Mouse (Mus musculus): ENCODE measurements around the gene Ptprq. TPM values are rescaled to one million over a fixed set of nuclear protein-coding genes. Genes with fewer than 3 reads are reported as not detected.

Ptprq gene
- polyA plus RNA-seq (2012), result not detected in 2 replicates

GRCm38 (mm10) chr10:107719806-107720205 lies at the start of gene Ptprq:
Gene Ptprq (minus strand): TSS chr10:107720051.
- Histone ChIP-seq H3K36me3 (ENCODE audit: control insufficient read depth) (no peaks in the 10 kb centered on the region), H3K27me3 (ENCODE audit: control insufficient read depth) (no peaks in the 10 kb centered on the region), H3K4me3 (replicated peaks) (no peak within 1 kb of the TSS), H3K4me1 (ENCODE audit: control insufficient read depth) (no peaks in the 10 kb centered on the region), H3K9me3 (ENCODE audit: control insufficient read depth, low read length) (peaks cover 2% of the 10 kb centered on the region; the same call in 1 of the 2 replicates)
- TF ChIP-seq GATA1 (IDR thresholded peaks at IDR 0.05; ENCODE audit: low read length) (no peak), TAL1 (IDR thresholded peaks at IDR 0.05; ENCODE audit: low read length) (no peak)

DNA sequence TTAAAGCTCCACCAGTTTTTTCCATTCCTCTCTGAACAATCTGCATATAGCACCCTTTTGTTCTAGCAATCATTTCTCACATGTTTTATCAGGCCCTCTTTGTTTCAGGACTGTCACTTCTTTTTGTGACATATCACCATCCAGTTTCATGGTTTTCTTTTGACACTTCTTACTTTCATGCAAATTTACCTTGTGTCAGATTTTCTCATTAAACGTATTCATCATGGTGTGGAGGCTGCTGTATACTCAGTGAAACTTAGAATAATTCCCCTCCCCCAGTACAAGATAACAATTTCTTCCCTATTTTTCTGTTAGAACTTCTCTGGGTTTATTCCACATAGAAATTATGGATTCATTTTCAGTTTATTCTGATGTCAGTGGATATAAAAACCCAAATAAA lies 39.8 kb upstream of the Ptprq start:
- Histone ChIP-seq H3K36me3 (ENCODE audit: control insufficient read depth) (no peaks in the 10 kb centered on the region), H3K4me3 (replicated peaks) (no peak overlapping the region), H3K9me3 (ENCODE audit: control insufficient read depth, low read length) (peaks cover 4% of the 10 kb centered on the region; the same call in 1 of the 2 replicates), H3K4me1 (ENCODE audit: control insufficient read depth) (no peaks in the 10 kb centered on the region), H3K27me3 (ENCODE audit: control insufficient read depth) (no peaks in the 10 kb centered on the region)
- no peak for TF ChIP-seq GATA1 (IDR thresholded peaks at IDR 0.05; ENCODE audit: low read length)
- TF ChIP-seq TAL1 (IDR thresholded peaks at IDR 0.05; ENCODE audit: low read length), result no peak

GRCm38 (mm10) chr10:107753471-107753870 lies 33.6 kb upstream of the Ptprq start:
- H3K9me3 ChIP-seq (ENCODE audit: control insufficient read depth, low read length), result peaks cover 2% of the 10 kb centered on the region; the same call in 1 of the 2 replicates
- H3K27me3 ChIP-seq (ENCODE audit: control insufficient read depth), result no peaks in the 10 kb centered on the region
- no peak overlapping the region for H3K4me3 ChIP-seq (replicated peaks)
- H3K36me3 ChIP-seq (ENCODE audit: control insufficient read depth), result no peaks in the 10 kb centered on the region
- H3K4me1 ChIP-seq (ENCODE audit: control insufficient read depth), result no peaks in the 10 kb centered on the region
- TF ChIP-seq TAL1 (IDR thresholded peaks at IDR 0.05; ENCODE audit: low read length), result no peak

GRCm38 (mm10) chr10:107752351-107753143 lies 32.7 kb upstream of the Ptprq start:
- no peaks in the 10 kb centered on the region for H3K4me1 ChIP-seq (ENCODE audit: control insufficient read depth)
- TF ChIP-seq GATA1 (IDR thresholded peaks at IDR 0.05; ENCODE audit: low read length), result no peak
- TF ChIP-seq TAL1 (IDR thresholded peaks at IDR 0.05; ENCODE audit: low read length), result no peak
- peaks cover 2% of the 10 kb centered on the region; the same call in 1 of the 2 replicates for H3K9me3 ChIP-seq (ENCODE audit: control insufficient read depth, low read length)
- no peaks in the 10 kb centered on the region for H3K27me3 ChIP-seq (ENCODE audit: control insufficient read depth)
- H3K36me3 ChIP-seq (ENCODE audit: control insufficient read depth), result no peaks in the 10 kb centered on the region
- H3K4me3 ChIP-seq (replicated peaks), result no peak overlapping the region

DNA sequence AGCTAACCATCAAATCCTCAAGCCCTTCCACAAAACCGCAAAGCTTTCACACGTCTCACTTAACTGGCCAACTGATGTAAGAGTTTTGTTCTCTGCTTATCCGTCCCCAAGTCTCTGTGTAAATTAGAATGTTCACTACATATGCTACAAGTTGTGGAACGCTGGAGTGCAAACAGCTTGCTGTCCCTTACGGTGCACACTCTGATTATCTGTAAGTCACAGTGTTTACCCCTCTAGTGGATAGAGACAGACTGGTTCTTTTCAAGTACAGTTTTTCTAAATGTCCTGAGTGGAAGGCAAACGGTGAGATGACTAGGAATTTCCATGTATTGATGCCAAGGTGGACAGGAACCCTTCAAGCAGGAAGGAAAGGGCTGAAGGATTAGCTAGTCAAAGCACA lies 32.1 kb upstream of the Ptprq start:
- H3K9me3 ChIP-seq (ENCODE audit: control insufficient read depth, low read length), result no peaks in the 10 kb centered on the region
- no peak overlapping the region for H3K4me3 ChIP-seq (replicated peaks)
- H3K36me3 ChIP-seq (ENCODE audit: control insufficient read depth), result no peaks in the 10 kb centered on the region
- H3K27me3 ChIP-seq (ENCODE audit: control insufficient read depth), result no peaks in the 10 kb centered on the region
- TF ChIP-seq TAL1 (IDR thresholded peaks at IDR 0.05; ENCODE audit: low read length) (no peak), GATA1 (IDR thresholded peaks at IDR 0.05; ENCODE audit: low read length) (no peak)
- no peaks in the 10 kb centered on the region for H3K4me1 ChIP-seq (ENCODE audit: control insufficient read depth)

DNA sequence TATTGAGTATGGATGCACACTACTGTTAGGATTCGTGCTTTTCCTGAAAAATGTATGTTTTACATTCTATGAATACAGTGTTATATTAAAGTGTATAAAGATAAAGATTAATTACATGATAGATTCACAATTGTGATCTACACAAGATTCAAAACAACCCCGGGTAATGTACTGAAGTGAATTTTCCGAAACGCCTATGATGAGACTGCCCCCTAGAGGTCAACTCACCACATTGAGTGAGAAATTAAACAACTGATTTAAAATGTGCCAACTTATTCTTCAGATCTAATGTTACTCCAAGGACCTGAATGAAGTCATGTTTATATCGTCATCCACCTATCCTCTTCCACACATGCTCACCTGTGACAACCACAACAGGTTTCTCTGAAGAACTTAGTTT lies 27.7 kb upstream of the Ptprq start:
- Histone ChIP-seq H3K4me1 (ENCODE audit: control insufficient read depth) (no peaks in the 10 kb centered on the region), H3K36me3 (ENCODE audit: control insufficient read depth) (no peaks in the 10 kb centered on the region), H3K27me3 (ENCODE audit: control insufficient read depth) (no peaks in the 10 kb centered on the region), H3K4me3 (replicated peaks) (no peak overlapping the region), H3K9me3 (ENCODE audit: control insufficient read depth, low read length) (no peaks in the 10 kb centered on the region)
- TF ChIP-seq GATA1 (IDR thresholded peaks at IDR 0.05; ENCODE audit: low read length), result no peak
- TF ChIP-seq TAL1 (IDR thresholded peaks at IDR 0.05; ENCODE audit: low read length), result no peak

DNA sequence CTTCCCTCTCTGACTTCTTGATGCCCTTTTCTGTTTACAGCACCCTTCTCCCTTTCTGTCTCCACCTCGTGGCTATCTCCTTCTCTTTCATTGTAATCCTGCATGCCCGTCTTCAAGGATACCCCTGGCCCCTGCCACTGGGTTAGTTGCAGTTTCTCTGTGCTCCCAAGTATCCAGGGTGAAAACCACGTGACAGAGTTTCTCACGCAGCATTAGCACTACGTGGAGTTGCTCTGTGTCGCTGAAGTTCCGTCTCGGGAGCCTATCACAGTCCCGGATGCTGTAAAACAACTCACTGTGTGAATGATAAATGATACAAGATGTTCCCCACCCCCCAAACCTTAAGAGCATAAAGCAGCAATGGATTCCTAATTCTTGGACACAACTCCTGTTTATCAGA lies 26.9 kb upstream of the Ptprq start:
- Histone ChIP-seq H3K4me3 (replicated peaks) (no peak overlapping the region), H3K36me3 (ENCODE audit: control insufficient read depth) (no peaks in the 10 kb centered on the region), H3K27me3 (ENCODE audit: control insufficient read depth) (no peaks in the 10 kb centered on the region), H3K9me3 (ENCODE audit: control insufficient read depth, low read length) (no peaks in the 10 kb centered on the region), H3K4me1 (ENCODE audit: control insufficient read depth) (no peaks in the 10 kb centered on the region)
- TF ChIP-seq GATA1 (IDR thresholded peaks at IDR 0.05; ENCODE audit: low read length), result no peak
- TF ChIP-seq TAL1 (IDR thresholded peaks at IDR 0.05; ENCODE audit: low read length), result no peak

- Histone ChIP-seq H3K4me1 (ENCODE audit: control insufficient read depth) (no peaks in the 10 kb centered on the region), H3K27me3 (ENCODE audit: control insufficient read depth) (no peaks in the 10 kb centered on the region), H3K9me3 (ENCODE audit: control insufficient read depth, low read length) (no peaks in the 10 kb centered on the region), H3K36me3 (ENCODE audit: control insufficient read depth) (no peaks in the 10 kb centered on the region), H3K4me3 (replicated peaks) (no peak overlapping the region)
- TF ChIP-seq GATA1 (IDR thresholded peaks at IDR 0.05; ENCODE audit: low read length) (no peak), TAL1 (IDR thresholded peaks at IDR 0.05; ENCODE audit: low read length) (no peak)
Observed at GRCm38 (mm10) chr10:107739815-107740214, 20.0 kb upstream of the Ptprq start.

DNA sequence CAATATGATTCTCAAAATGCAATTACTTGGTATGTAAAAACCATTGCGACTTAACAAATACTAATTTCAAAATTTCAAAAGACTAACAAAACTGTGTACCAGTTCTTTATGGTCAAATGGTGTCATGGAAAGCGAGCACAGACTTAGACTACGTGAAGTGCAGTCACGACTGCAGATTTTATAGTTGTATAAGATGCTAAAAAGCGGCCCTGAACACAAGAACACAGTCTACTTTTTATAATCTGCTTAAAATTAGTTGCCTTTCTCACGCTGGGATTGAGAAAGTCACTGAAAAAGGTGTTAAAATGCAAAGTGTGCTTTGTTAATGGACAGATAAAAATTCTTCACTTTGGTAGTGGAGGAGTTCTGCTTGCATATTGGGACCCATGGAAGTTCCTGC lies 17.9 kb upstream of the Ptprq start:
- Histone ChIP-seq H3K9me3 (ENCODE audit: control insufficient read depth, low read length) (no peaks in the 10 kb centered on the region), H3K36me3 (ENCODE audit: control insufficient read depth) (no peaks in the 10 kb centered on the region), H3K4me3 (replicated peaks) (no peak overlapping the region), H3K27me3 (ENCODE audit: control insufficient read depth) (no peaks in the 10 kb centered on the region), H3K4me1 (ENCODE audit: control insufficient read depth) (no peaks in the 10 kb centered on the region)
- no peak for TF ChIP-seq TAL1 (IDR thresholded peaks at IDR 0.05; ENCODE audit: low read length)

Measured in erythroblast, embryonic 14.5 days (primary cell).